In genomic region chr12:57607624-57608023, GRCm38 (mm10) we compare ENCODE assay signal across 16 mouse cellular contexts. TPM values are rescaled to one million over a fixed set of nuclear protein-coding genes. Genes with fewer than 3 reads are reported as not detected.
A peak's percentile ranks its signal among the peaks of the same experiment; 100 is the strongest.
DNase-seq lines count a peak whose midpoint lies in the region; ATAC-seq and TF ChIP-seq lines count a peak whose summit lies in the region.
"Had no signal": no experiment of that assay in that cellular context is flagged by ENCODE, and none has a peak within 500 bp of the region (broad histone marks: within the 10 kb centered on the region; RNA-seq: fewer than 3 reads in every experiment).

No protein-coding gene starts in this region.

- H3K27ac ChIP-seq in kidney, adult 2 months (ENCODE audit: insufficient read depth, low read depth, low read length), result no peak overlapping the region
- no peak overlapping the region for H3K27ac ChIP-seq in kidney, embryonic 16.5 days (ENCODE audit: low read length)
- no peak overlapping the region for H3K27ac ChIP-seq in liver, embryonic 12.5 days
- H3K27ac ChIP-seq: hindbrain, postnatal 0 days; limb, embryonic 13.5 days; macrophage; neural tube, embryonic 12.5 days; stomach, embryonic 15.5 days had no signal

- H3K4me3 ChIP-seq in kidney, adult 2 months (ENCODE audit: insufficient read depth, low read depth, low read length), result no peak overlapping the region
- H3K4me3 ChIP-seq in kidney, embryonic 16.5 days (ENCODE audit: low read length), result no peak overlapping the region
- H3K4me3 ChIP-seq in liver, embryonic 12.5 days, result no peak overlapping the region
- H3K4me3 ChIP-seq: limb, embryonic 13.5 days; neural tube, embryonic 12.5 days; stomach, embryonic 15.5 days had no signal

- TF ChIP-seq CTCF in kidney, adult 2 months (conservative IDR thresholded peaks at IDR 0.05; ENCODE audit: insufficient read depth, insufficient read length, low read depth, low read length), result no peak

- no peak for ATAC-seq in kidney, embryonic 16.5 days (ENCODE audit: low FRiP score, low TSS enrichment)
- no peak for ATAC-seq in megakaryocyte-erythroid progenitor cell, adult 5-6 weeks (replicated peaks; ENCODE audit: low FRiP score, low TSS enrichment, poor library complexity, severe bottlenecking)
- no peak for ATAC-seq in liver, embryonic 12.5 days
- ATAC-seq: forebrain, embryonic 16.5 days; hindbrain, postnatal 0 days had no signal

- DNase-seq in kidney, adult 2 months, result peak; percentile 1
- DNase-seq in embryo, embryonic 11 days, result peak; percentile 14
- DNase-seq in forelimb bud, embryonic 11.5 days (ENCODE audit: low read depth, low spot score), result peak; percentile 3
- peak; percentile 5 for DNase-seq in lung, postnatal 10 days
- no peak for DNase-seq in gastrocnemius, postnatal 25 days
- DNase-seq: cerebellum, postnatal 25 days; thymus, postnatal 14 days had no signal

- H3K4me1 ChIP-seq in kidney, adult 2 months (ENCODE audit: control insufficient read depth, insufficient read depth, low read length), result no peaks in the 10 kb centered on the region
- no peaks in the 10 kb centered on the region for H3K4me1 ChIP-seq in kidney, embryonic 16.5 days (ENCODE audit: insufficient read depth, low read length)
- H3K4me1 ChIP-seq in liver, embryonic 12.5 days, result no peaks in the 10 kb centered on the region
- H3K4me1 ChIP-seq: limb, embryonic 13.5 days; neural tube, embryonic 12.5 days; stomach, embryonic 15.5 days had no signal

- no peak for TF ChIP-seq POLR2A in kidney, adult 2 months (IDR thresholded peaks at IDR 0.05; ENCODE audit: low read depth, low read length)

- no peak overlapping the region for H3K4me2 ChIP-seq in kidney, embryonic 16.5 days (replicated peaks; ENCODE audit: low read depth, low read length)
- H3K4me2 ChIP-seq in liver, embryonic 12.5 days, result no peak overlapping the region
- H3K4me2 ChIP-seq: limb, embryonic 13.5 days; neural tube, embryonic 12.5 days; stomach, embryonic 15.5 days had no signal

- no peaks in the 10 kb centered on the region for H3K27me3 ChIP-seq in kidney, adult 2 months (replicated peaks; ENCODE audit: control insufficient read depth, insufficient read depth, low read length)
- no peaks in the 10 kb centered on the region for H3K27me3 ChIP-seq in kidney, embryonic 16.5 days (ENCODE audit: insufficient read depth, low read length)
- no peaks in the 10 kb centered on the region for H3K27me3 ChIP-seq in liver, embryonic 12.5 days (replicated peaks)
- H3K27me3 ChIP-seq: limb, embryonic 13.5 days; neural tube, embryonic 12.5 days; stomach, embryonic 15.5 days had no signal

- H3K9me3 ChIP-seq in kidney, embryonic 16.5 days (ENCODE audit: low read length), result no peaks in the 10 kb centered on the region
- H3K9me3 ChIP-seq in liver, embryonic 12.5 days (replicated peaks), result no peaks in the 10 kb centered on the region
- H3K9me3 ChIP-seq: limb, embryonic 13.5 days; neural tube, embryonic 12.5 days; stomach, embryonic 15.5 days had no signal

- whole genome bisulfite sequencing in kidney, adult 2 months, result 51% methylated on average over 5 of the region's 5 CpGs
- WGBS in kidney, embryonic 16.5 days, result 51% methylated on average over 5 of the region's 5 CpGs
- WGBS in liver, embryonic 12.5 days (ENCODE audit: insufficient replicate concordance), result 62% methylated on average over 5 of the region's 5 CpGs

- no peaks in the 10 kb centered on the region for H3K36me3 ChIP-seq in kidney, adult 2 months (ENCODE audit: control insufficient read depth, insufficient read depth, low read length)
- H3K36me3 ChIP-seq in kidney, embryonic 16.5 days (ENCODE audit: insufficient read depth, low read length), result no peaks in the 10 kb centered on the region
- H3K36me3 ChIP-seq in liver, embryonic 12.5 days, result no peaks in the 10 kb centered on the region
- H3K36me3 ChIP-seq: limb, embryonic 13.5 days; neural tube, embryonic 12.5 days; stomach, embryonic 15.5 days had no signal

- H3K9ac ChIP-seq in kidney, embryonic 16.5 days (replicated peaks; ENCODE audit: low read length), result no peak overlapping the region
- no peak overlapping the region for H3K9ac ChIP-seq in liver, embryonic 12.5 days
- H3K9ac ChIP-seq: limb, embryonic 13.5 days; neural tube, embryonic 12.5 days; stomach, embryonic 15.5 days had no signal

RNA-seq across cellular contexts. Expression of gene Ttc6, which starts 43.7 kb away (rescaled TPM):
- polyA plus RNA-seq in kidney, adult 2 months (2012; rRNA removed), result 0.02 and 0.15 TPM in 2 replicates
- polyA plus RNA-seq in kidney, embryonic 16.5 days (2015; fragmentation: Nextera tagmentation; extraction: Ambion mirVana), result 0.15 and 0.17 TPM in 2 replicates
- not detected in 2 replicates for total RNA-seq in megakaryocyte-erythroid progenitor cell, adult 5-6 weeks (2014; fragmentation: Nextera tagmentation)
- total RNA-seq in megakaryocyte-erythroid progenitor cell, adult 5-6 weeks (2017), result not detected in 2 replicates
- polyA plus RNA-seq in liver, embryonic 12.5 days (2016; fragmentation: Nextera tagmentation; extraction: Ambion mirVana), result 0.08 and 0.11 TPM in 2 replicates
- total RNA-seq in gastrocnemius, postnatal 25 days (2021), result not detected
- polyA plus RNA-seq: macrophage had no signal
